Mouse (Mus musculus) neural tube, embryonic 14.5 days (tissue): Measurements from ENCODE around the gene Dzip1. TPM values are rescaled to one million over a fixed set of nuclear protein-coding genes. Genes with fewer than 3 reads are reported as not detected.

Source experiments
- ATAC-seq: fragments of 200-750 bp; cut with Nextera tagmentation; 2 replicates; pipeline ENCODE4 v1.8.0; 2017; ENCODE audit warnings: low read depth, mild to moderate bottlenecking, moderate TSS enrichment, moderate library complexity
- H3K27ac ChIP-seq: fragments of 300-500 bp; sonication (generic); 2 replicates; pipeline ENCODE4 v1.5.1; 2014; ENCODE audit warnings: low read depth, mild to moderate bottlenecking, control low read depth, low read length, moderate library complexity, mixed read lengths
- H3K27me3 ChIP-seq: fragments of 300-500 bp; sonication (generic); 2 replicates; pipeline ENCODE4 v1.6.1; 2014; ENCODE audit warnings: low read length; ENCODE audit not compliant: control insufficient read depth, insufficient read depth
- H3K36me3 ChIP-seq: fragments of 300-500 bp; sonication (generic); 2 replicates; pipeline ENCODE4 v1.6.1; 2014; ENCODE audit warnings: low read length, mixed read lengths; ENCODE audit not compliant: control insufficient read depth, insufficient read depth
- H3K4me1 ChIP-seq: fragments of 300-500 bp; sonication (generic); 2 replicates; pipeline ENCODE4 v1.6.1; 2014; ENCODE audit warnings: low read length; ENCODE audit not compliant: control insufficient read depth, insufficient read depth
- H3K4me2 ChIP-seq: fragments of 300-500 bp; sonication (generic); 2 replicates; pipeline ENCODE4 v1.6.1; 2014; ENCODE audit warnings: mild to moderate bottlenecking, low read depth, low read length, control low read depth
- H3K4me3 ChIP-seq: fragments of 300-500 bp; sonication (generic); 2 replicates; pipeline ENCODE4 v1.5.1; 2014; ENCODE audit warnings: low read depth, low read length, control low read depth, mixed read lengths
- H3K9ac ChIP-seq: fragments of 300-500 bp; sonication (generic); replicated peaks from 2 replicates; pipeline ENCODE4 v1.6.1; 2014; ENCODE audit warnings: low read depth, mild to moderate bottlenecking, control low read depth, low read length, mixed read lengths
- H3K9me3 ChIP-seq: fragments of 300-500 bp; sonication (generic); 2 replicates; pipeline ENCODE4 v1.6.1; 2016; ENCODE audit warnings: low read length; ENCODE audit not compliant: control insufficient read depth
- WGBS: fragments of 180-500 bp; shearing (Covaris S2); extraction: QIAGEN DNeasy Blood & Tissue Kit; methylation state at CpG from one replicate; pipeline ENCODE4 v1.1.7; 2014; 5-methylcytosine and 5-hydroxymethylcytosine counted together
- polyA plus RNA-seq: library from polyadenylated mRNA; unstranded; fragments of >200 nt; fragmentation: Nextera tagmentation; extraction: Ambion mirVana; gene quantifications from 2 replicates; pipeline ENCODE4 v1.2.1, GENCODE M21; 2014

The Dzip1 gene
- polyA plus RNA-seq, 1 experiment from 2014 or later = 130 TPM

DNA sequence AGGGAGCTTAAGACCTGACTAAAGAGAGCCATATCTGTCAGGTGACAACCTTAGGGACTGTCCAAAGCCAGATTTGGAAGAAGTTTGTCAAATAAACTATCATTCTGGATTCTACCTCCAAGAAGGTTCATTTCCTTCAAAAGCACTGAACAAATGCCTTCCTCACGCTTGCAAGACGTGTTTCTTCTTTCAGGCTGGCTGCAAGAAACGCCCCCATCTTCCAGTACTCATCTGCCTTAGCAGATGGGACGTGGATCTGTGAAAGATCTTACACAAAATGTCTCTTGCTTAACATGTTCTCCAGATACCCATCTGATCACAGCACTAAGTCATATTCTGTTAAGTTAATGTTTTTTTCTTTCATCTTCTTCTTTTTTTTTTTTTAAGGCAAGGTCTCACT, 35.2 kb downstream of the Dzip1 start:
- 88% methylated on average over 4 of the region's 4 CpGs for WGBS
- H3K4me2 ChIP-seq = no peak overlapping the region
- no peak overlapping the region for H3K27ac ChIP-seq
- H3K4me1 ChIP-seq = no peaks in the 10 kb centered on the region
- H3K4me3 ChIP-seq = no peak overlapping the region
- H3K9ac ChIP-seq = no peak overlapping the region
- no peaks in the 10 kb centered on the region for H3K27me3 ChIP-seq
- H3K36me3 ChIP-seq = peaks cover 61% of the 10 kb centered on the region
- ATAC-seq = no peak
- H3K9me3 ChIP-seq = no peaks in the 10 kb centered on the region

- no peak for ATAC-seq
- WGBS = 67% methylated on average over 7 of the region's 7 CpGs
- no peaks in the 10 kb centered on the region for H3K4me1 ChIP-seq
- peaks cover 78% of the 10 kb centered on the region for H3K36me3 ChIP-seq
- H3K27me3 ChIP-seq = no peaks in the 10 kb centered on the region
- no peaks in the 10 kb centered on the region for H3K9me3 ChIP-seq
- no peak overlapping the region for H3K27ac ChIP-seq
- no peak overlapping the region for H3K9ac ChIP-seq
- no peak overlapping the region for H3K4me3 ChIP-seq
- no peak overlapping the region for H3K4me2 ChIP-seq
Observed at GRCm38 (mm10) chr14:118884250-118884556, 41.1 kb downstream of the Dzip1 start.

GRCm38 (mm10) chr14:118883344-118884249, 41.7 kb downstream of the Dzip1 start:
- no peaks in the 10 kb centered on the region for H3K4me1 ChIP-seq
- no peaks in the 10 kb centered on the region for H3K9me3 ChIP-seq
- H3K4me3 ChIP-seq = no peak overlapping the region
- no peak overlapping the region for H3K9ac ChIP-seq
- H3K27me3 ChIP-seq = no peaks in the 10 kb centered on the region
- H3K36me3 ChIP-seq = peaks cover 78% of the 10 kb centered on the region
- no peak; the same call in 1 of the 2 replicates for ATAC-seq
- 74% methylated on average over 18 of the region's 18 CpGs for WGBS
- H3K27ac ChIP-seq = no peak overlapping the region
- H3K4me2 ChIP-seq = no peak overlapping the region

GRCm38 (mm10) chr14:118880696-118881095, 44.6 kb downstream of the Dzip1 start:
- 83% methylated on average over 10 of the region's 10 CpGs for WGBS
- H3K4me2 ChIP-seq = no peak overlapping the region
- H3K27me3 ChIP-seq = no peaks in the 10 kb centered on the region
- H3K36me3 ChIP-seq = peaks cover 67% of the 10 kb centered on the region
- no peaks in the 10 kb centered on the region for H3K9me3 ChIP-seq
- H3K4me1 ChIP-seq = no peaks in the 10 kb centered on the region
- no peak overlapping the region for H3K4me3 ChIP-seq
- H3K9ac ChIP-seq = no peak overlapping the region
- H3K27ac ChIP-seq = no peak overlapping the region
- no peak for ATAC-seq

DNA sequence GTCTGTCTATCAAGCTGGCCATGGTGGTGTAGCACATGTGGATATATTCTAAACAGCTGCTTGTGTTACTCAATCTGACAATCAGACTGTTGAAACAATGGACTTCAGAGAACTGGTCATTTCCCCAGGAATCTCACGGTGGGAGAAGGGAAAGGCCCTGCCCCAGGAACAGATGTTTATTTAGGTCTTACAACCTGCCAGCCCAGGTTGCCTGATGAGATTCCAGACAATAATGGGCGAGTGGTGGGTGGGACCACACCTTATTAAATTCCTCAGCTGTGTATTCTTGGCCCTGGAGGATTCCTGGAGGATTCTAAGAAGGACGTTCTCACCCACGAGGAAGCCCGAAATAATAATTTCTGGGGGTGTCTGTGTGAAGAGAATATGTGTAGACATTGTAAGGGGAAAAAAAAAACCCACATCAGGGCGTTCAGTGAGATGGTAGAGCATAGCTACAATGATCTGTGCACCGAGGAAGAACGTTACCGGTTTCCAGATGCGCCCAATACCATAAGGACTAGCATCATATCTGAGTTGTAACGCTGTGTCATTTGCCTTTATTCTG, 46.8 kb downstream of the Dzip1 start:
- Histone ChIP-seq H3K27me3 (no peaks in the 10 kb centered on the region), H3K9me3 (no peaks in the 10 kb centered on the region), H3K4me2 (no peak overlapping the region), H3K9ac (no peak overlapping the region), H3K27ac (no peak overlapping the region), H3K4me1 (no peaks in the 10 kb centered on the region), H3K36me3 (peaks cover 68% of the 10 kb centered on the region), H3K4me3 (no peak overlapping the region)
- ATAC-seq = no peak
- 93% methylated on average over 11 of the region's 11 CpGs for WGBS

DNA sequence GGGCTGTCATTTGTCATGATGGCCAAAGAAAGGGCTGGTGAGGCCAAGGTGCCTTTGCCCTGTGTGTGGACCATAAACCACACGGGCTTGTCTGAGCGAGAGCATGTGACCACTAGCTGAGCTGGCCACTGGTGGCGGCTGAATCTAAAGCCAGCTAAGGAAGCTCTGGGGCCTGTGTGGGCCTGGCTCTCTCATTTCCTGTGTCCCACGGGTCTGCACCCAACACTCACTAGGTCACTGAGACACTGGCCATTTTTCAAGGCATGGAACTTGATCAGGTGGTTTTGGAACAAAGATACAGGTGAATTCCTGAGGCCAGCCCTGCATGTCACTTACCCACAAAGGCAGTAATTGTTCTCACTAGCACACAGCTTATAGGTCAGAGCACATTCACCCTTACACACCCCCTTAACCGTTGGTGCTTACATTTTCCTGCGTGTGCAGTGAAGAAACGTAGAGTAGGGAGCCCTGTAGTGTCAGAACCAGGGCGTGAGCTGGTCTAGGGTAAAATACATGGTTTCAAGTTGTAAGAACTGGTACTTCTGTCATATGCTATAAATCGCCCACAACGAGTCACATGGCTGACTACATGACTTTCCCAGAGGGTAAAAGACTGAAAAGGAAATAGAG, 50.4 kb downstream of the Dzip1 start:
- Histone ChIP-seq H3K27ac (no peak overlapping the region), H3K27me3 (no peaks in the 10 kb centered on the region), H3K4me3 (no peak overlapping the region), H3K4me1 (no peaks in the 10 kb centered on the region), H3K9ac (no peak overlapping the region), H3K4me2 (no peak overlapping the region), H3K9me3 (no peaks in the 10 kb centered on the region), H3K36me3 (peaks cover 42% of the 10 kb centered on the region)
- 74% methylated on average over 10 of the region's 10 CpGs for WGBS
- no peak for ATAC-seq

GRCm38 (mm10) chr14:118874126-118874525, 51.1 kb downstream of the Dzip1 start:
- peaks cover 35% of the 10 kb centered on the region for H3K36me3 ChIP-seq
- H3K4me2 ChIP-seq = no peak overlapping the region
- no peak overlapping the region for H3K9ac ChIP-seq
- no peak overlapping the region for H3K4me3 ChIP-seq
- no peaks in the 10 kb centered on the region for H3K9me3 ChIP-seq
- H3K27me3 ChIP-seq = no peaks in the 10 kb centered on the region
- H3K4me1 ChIP-seq = no peaks in the 10 kb centered on the region
- WGBS = 95% methylated on average over 4 of the region's 4 CpGs
- H3K27ac ChIP-seq = no peak overlapping the region
- ATAC-seq = no peak

DNA sequence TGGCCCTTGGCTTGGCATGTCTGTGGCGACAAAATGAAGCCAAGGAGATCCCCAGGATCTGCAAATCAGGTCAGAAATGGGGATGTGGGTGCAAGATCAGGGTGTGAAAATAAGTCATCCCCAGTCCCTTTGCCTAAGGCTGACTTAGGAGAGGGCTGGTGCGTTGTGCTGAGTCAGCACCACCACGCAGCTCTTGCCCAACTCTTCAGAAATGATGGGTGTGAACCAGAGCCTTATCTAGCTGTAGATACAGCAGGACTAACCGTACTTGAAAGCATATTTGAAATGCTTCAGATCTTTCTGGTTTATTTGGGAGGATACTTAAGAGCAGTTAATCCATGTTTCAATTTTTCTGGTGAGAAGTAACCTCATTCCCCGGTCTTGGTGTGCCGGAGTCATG, 55.5 kb downstream of the Dzip1 start:
- no peak overlapping the region for H3K9ac ChIP-seq
- no peaks in the 10 kb centered on the region for H3K27me3 ChIP-seq
- no peak overlapping the region for H3K4me2 ChIP-seq
- ATAC-seq = no peak
- peaks cover 9% of the 10 kb centered on the region; the same call in 1 of the 2 replicates for H3K36me3 ChIP-seq
- no peak overlapping the region for H3K4me3 ChIP-seq
- WGBS = 93% methylated on average over 6 of the region's 6 CpGs
- H3K27ac ChIP-seq = no peak overlapping the region
- no peaks in the 10 kb centered on the region for H3K9me3 ChIP-seq
- H3K4me1 ChIP-seq = no peaks in the 10 kb centered on the region

DNA sequence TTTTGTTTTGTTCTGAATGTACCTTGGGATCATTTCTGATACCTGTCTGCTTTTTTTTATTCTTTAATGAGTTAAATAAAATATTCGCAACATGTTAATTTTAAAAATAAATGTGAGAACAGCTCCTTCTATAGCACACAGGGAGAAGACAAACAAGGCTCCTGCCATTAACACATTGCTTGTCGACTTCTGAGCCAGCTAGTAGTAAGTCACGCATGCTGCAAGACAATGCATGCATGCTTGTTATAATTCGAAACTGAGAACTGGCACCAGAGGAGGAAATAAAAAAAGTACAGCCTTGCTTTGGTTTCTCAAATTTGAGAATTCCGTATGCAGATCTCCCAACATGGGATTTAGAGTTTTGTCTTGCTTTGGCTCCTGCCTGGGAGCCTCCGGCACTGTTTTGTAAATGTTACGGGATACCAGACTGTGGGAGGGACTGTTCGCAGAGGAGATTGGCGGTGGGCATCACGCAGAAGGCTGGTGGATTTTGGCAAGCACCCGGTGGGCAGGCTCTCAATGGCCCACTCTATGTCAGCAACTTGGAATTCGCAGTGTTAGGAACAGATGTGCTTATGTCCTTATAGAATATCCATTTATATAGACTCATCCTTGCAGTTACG, 57.0 kb downstream of the Dzip1 start:
- no peak overlapping the region for H3K4me3 ChIP-seq

More for the DNA sequence above, 57.0 kb downstream of the Dzip1 start:
- Histone ChIP-seq H3K27me3 (no peaks in the 10 kb centered on the region), H3K9me3 (no peaks in the 10 kb centered on the region), H3K9ac (no peak overlapping the region), H3K27ac (no peak overlapping the region), H3K4me2 (no peak overlapping the region), H3K4me1 (no peaks in the 10 kb centered on the region), H3K36me3 (no peaks in the 10 kb centered on the region)
- no peak for ATAC-seq
- WGBS = 72% methylated on average over 13 of the region's 13 CpGs
